Mouse (Mus musculus) left cerebral cortex, postnatal 36 days (tissue): Measurements from ENCODE around the gene Ldlrad1. TPM values are rescaled to one million over a fixed set of nuclear protein-coding genes. Genes with fewer than 3 reads are reported as not detected.

Experiments
- DNase-seq, 2 experiments: peaks; one replicate each; pipeline ENCODE4 v3.0.0; 2021 to 2022; ENCODE audit warnings: low spot score in 2 of 2, mixed read lengths in 1 of 2
- intact Hi-C: fragments of 180-260 bp; cut with DNase I; formaldehyde crosslinking; loops from one replicate; pipeline ENCODE4 v1.15.1; 2025
- total RNA-seq, 2 experiments: library from RNA; stranded (reverse); gene quantifications; 2 replicates each; pipeline ENCODE4 v1.2.3; 2021

Gene Ldlrad1
- total RNA-seq, 2 experiments from 2014 or later = not detected

- intact Hi-C loops = no loop called here
- no peak for DNase-seq
Measured at GRCm38 (mm10) chr4:107203001-107203400, 6.0 kb upstream of the Ldlrad1 start.

DNA sequence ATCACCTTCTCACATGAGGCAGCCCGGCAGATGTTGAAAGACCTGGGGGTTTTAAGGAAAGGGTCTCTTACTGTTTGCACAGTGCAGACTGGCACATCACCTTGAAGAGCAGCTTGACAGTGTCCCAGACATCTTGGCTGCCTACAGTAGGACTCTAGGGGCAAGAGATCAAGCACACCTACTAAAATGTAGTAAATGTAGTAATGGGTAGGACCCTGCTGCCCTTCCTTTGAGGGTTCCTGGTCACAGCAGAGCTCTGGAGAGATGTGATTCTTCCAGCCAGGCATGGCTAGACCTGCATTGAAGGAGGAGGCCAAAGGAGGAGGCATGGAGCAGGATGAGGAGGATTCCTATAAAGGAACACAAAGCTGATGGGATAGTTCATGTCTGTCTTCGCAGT is 2.0 kb upstream of the Ldlrad1 start:
- DNase-seq = no peak
- intact Hi-C loops = no loop called here

DNA sequence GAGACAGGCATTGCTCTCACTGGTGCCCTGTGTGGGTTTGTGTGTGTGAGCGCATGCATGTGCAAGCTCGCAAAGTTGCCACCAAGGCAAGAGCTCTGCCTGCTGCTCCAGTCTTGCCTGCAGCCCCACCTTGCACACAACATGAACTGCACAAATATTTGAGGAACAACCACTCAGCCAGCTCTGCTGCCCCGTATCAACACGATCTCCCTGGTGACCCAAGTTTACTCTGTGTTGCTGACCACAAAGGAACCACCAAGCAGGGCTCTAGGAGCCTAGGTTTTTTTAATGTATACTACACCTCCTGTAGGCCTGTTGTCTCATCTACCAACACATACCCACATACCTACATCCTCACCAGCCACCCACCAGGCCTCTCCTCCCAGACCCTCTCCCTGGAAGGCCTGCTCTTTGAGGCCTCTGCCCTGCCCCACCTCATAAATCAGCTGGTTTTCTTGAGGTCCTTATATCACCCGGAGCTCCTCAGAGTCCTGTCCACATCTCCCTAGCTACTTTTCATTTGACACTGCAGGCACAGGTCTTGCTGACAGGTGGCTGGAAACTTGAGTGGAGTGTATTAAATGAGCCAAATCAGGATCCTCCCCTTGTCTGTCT is 1.6 kb downstream of the Ldlrad1 start:
- intact Hi-C loops = no loop called here
- DNase-seq = no peak

GRCm38 (mm10) chr4:107211465-107211864 is 2.5 kb downstream of the Ldlrad1 start:
- intact Hi-C loops = no loop called here
- DNase-seq = no peak

GRCm38 (mm10) chr4:107211936-107212335 is 3.0 kb downstream of the Ldlrad1 start:
- DNase-seq = no peak
- intact Hi-C loops = no loop called here

DNA sequence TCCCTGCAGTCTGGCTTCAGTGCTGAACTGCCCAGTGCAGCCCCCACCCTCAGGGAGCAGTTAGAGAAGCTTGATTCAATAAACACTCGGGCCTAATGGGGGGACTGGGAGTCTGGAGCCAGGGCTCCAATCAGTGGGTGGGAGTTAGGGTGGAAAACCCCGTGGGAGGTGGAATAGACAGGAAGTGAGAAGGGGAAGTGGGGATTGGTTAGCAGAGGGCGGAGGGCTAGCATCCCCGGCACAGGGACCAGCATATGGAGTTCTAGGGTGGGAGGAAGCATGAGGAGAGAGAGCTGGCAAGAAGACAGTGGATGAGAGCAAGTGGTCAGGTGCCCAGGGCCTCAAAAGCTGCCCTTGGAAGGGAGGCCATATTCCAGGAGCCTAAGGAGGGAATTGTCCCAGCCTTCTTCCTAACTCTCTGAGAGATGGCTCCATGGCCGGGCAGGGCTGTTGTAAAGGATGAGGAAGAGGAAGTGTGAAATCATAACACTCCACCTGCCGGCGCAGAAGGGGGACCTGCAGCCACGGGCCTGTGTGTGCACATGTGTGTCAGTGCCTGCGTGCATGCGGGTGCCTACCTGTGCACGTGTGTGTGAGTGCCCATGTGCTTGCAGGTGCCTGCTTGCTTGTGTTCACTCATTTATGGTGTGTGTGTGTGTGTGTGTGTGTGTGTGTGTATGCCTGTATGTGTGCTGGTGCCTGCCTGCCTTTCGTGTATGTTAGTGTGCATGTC is 4.5 kb downstream of the Ldlrad1 start:
- DNase-seq = no peak
- intact Hi-C loops = no loop called here

DNA sequence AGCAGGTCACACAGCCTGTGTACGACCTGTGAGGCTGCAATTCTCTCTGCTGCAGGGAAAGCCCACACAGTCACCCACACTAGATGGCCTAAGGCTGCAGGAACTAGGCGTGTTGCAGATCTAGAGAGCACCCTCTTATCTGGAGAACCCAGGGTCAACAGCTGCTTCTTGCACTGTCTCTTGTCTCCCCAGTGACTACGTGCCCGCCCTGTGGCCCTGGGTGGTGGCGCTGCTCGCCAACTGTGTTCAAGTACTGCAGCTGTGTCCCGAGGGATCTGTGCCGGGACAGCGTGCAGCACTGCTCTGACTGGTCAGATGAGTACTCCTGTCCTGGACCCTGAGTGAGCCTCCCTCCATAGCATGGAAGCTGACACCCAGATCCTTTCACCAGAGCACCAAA is 8.6 kb downstream of the Ldlrad1 start:
- no peak for DNase-seq
- intact Hi-C loops = no loop called here

DNA sequence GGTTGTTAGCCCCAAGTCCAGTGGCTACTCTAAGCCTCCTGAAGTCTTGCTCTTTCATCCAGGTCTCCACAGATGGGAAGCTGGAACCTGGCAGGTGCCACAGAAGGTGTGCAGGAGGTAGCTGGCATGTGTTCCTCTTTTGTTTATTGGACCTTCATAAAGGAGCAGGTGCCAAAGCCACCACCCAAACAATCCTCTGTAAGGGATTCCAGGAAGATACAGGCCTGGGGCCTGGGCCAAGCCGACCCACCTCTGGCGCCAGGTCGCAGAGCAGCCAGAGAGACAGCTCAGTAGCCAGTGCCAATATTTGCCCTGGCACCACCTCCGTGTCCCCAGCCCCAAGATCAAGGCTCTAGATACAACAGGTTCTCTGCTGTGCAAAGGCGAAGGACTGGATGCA is 12.5 kb downstream of the Ldlrad1 start:
- DNase-seq = no peak
- intact Hi-C loops = no loop called here

GRCm38 (mm10) chr4:107223225-107224204 is 14.5 kb downstream of the Ldlrad1 start:
- intact Hi-C loops = no loop called here
- no peak for DNase-seq

GRCm38 (mm10) chr4:107226313-107226712 is 17.3 kb downstream of the Ldlrad1 start:
- intact Hi-C loops = no loop called here
- no peak for DNase-seq

GRCm38 (mm10) chr4:107232219-107232618 is 23.2 kb downstream of the Ldlrad1 start:
- DNase-seq = no peak
- intact Hi-C loops = loop anchor here (5.0 kb wide), 1 partner anchor 35 kb away; no protein-coding TSS in a partner anchor

GRCm38 (mm10) chr4:107238253-107238652 is 29.3 kb downstream of the Ldlrad1 start:
- intact Hi-C loops = no loop called here

GRCm38 (mm10) chr4:107240196-107240595 is 31.2 kb downstream of the Ldlrad1 start:
- intact Hi-C loops = no loop called here
- DNase-seq = no peak

More at GRCm38 (mm10) chr4:107238253-107238652, 29.3 kb downstream of the Ldlrad1 start:
- DNase-seq = no peak

GRCm38 (mm10) chr4:107243365-107244333 is 34.7 kb downstream of the Ldlrad1 start:
- intact Hi-C loops = no loop called here
- DNase-seq = no peak

GRCm38 (mm10) chr4:107245368-107245767 is 36.4 kb downstream of the Ldlrad1 start:
- DNase-seq = no peak
- intact Hi-C loops = loop anchor here (5.0 kb wide), 1 partner anchor 68 kb away; the partner anchor contains the start of genes Tceanc2 and Tmem59

GRCm38 (mm10) chr4:107246040-107246439 is 37.1 kb downstream of the Ldlrad1 start:
- DNase-seq = no peak
- intact Hi-C loops = loop anchor here (5.0 kb wide), 1 partner anchor 69 kb away; the partner anchor contains the start of genes Tceanc2 and Tmem59

- DNase-seq = no peak
Measured at GRCm38 (mm10) chr4:107247110-107247509, 38.1 kb downstream of the Ldlrad1 start.

GRCm38 (mm10) chr4:107248061-107248460 is 39.1 kb downstream of the Ldlrad1 start:
- DNase-seq = no peak
- intact Hi-C loops = loop anchor here (5.0 kb wide), 1 partner anchor 71 kb away; the partner anchor contains the start of genes Tceanc2 and Tmem59

More at GRCm38 (mm10) chr4:107247110-107247509, 38.1 kb downstream of the Ldlrad1 start:
- intact Hi-C loops = loop anchor here (5.0 kb wide), 1 partner anchor 70 kb away; the partner anchor contains the start of genes Tceanc2 and Tmem59
